Mouse (Mus musculus): ENCODE data around the gene Trip12. TPM values are rescaled to one million over a fixed set of nuclear protein-coding genes. Genes with fewer than 3 reads are reported as not detected.

Trip12 gene
- polyA plus RNA-seq, 1 experiment from 2014 or later, result 46.1 TPM

DNA sequence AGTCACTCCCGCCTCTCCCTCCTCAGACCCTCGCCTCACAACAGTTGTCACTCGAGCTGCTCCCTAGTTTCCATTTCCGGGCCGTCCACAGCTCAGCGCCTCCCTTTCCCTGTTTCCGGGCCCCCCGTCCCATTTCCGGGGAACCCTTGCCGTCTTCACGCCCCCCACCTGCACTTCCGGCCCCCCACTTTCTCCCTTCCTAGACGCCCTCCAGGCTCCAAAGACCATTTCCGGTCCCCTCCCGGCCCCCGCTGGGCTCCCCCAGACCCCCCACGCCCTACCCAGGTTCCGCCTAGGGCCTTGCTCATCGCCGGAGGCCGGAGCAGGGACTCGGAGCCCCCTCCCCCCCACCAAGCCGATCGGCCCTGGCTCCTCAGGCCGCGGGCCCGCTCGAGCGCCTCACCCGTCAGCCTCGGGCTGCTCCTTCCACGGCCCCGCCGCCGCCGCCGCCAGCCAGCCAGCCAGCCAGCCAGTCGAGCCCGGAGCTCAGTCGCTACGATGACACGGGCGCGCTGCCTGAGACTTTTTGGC, 1.6 kb downstream of the Trip12 start:
- no peaks in the 10 kb centered on the region for H3K9me3 ChIP-seq
- H3K4me2 ChIP-seq, result peak overlapping the region; percentile 87
- peak overlapping the region; percentile 90 for H3K9ac ChIP-seq
- H3K27me3 ChIP-seq, result no peaks in the 10 kb centered on the region
- peak; percentile 75 for ATAC-seq (ENCODE audit: low FRiP score, low read depth)
- under 1% methylated on average over 31 of the region's 44 CpGs for WGBS
- peak overlapping the region; percentile 86 for H3K4me3 ChIP-seq
- no peaks in the 10 kb centered on the region for H3K36me3 ChIP-seq
- peak overlapping the region; percentile 97 for H3K27ac ChIP-seq (replicated peaks)
- H3K4me1 ChIP-seq (replicated peaks), result peaks cover 32% of the 10 kb centered on the region

DNA sequence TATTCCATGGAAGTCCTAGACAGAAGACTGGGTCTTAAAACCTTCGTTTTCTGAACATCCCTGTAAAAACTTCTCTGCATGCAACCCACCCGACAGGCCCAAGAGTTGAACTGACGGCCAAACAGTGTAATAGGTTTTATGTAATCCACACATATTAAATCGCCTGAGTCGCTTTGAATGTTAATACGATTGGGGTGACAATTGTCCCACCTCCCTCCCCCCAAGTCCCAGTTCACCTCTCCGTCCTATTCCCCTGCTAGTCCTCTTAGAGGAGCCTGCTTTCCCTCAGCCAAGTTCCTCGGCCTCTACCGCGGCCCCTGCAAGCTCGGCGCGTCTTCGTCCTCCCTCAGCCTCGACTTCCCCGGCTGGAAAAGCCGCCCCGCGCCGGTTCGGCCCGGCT, 2.2 kb downstream of the Trip12 start:
- ATAC-seq (ENCODE audit: low FRiP score, low read depth), result peak; percentile 12; the same call in 1 of the 2 replicates
- 0% methylated on average over 21 of the region's 22 CpGs for WGBS
- peaks cover 32% of the 10 kb centered on the region for H3K4me1 ChIP-seq (replicated peaks)

DNA sequence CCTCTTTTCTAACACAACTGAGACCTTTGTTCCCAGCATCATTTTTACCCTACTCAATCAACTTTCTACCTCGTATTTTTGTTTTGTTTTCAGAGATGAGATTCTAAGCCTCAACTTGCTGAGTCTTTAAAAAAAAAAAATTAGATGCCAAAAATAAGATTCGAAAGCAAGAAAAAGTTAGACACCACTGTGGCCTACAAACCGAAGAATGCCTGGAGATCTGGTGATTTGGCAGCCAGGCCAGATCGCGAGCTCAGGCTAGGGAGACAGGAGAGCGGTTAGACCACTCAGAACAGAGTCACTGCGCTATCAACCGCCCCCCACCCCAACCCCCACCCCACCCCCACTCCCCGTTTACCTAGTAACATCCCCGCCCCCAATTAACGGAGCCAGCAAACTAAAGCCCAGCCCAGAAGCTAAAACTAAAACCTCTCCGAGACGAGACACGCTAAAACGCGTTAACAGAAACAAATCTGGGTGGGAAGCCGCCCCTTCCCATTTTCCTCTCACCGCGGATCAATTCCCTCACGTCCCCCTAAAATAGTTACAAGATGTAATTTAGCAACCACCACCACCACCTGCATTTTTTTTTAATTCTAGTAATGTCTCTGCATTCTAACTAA, 2.7 kb downstream of the Trip12 start:
- peak overlapping the region; percentile 87 for H3K4me2 ChIP-seq
- H3K9me3 ChIP-seq, result no peaks in the 10 kb centered on the region
- H3K4me1 ChIP-seq (replicated peaks), result peaks cover 32% of the 10 kb centered on the region
- H3K27ac ChIP-seq (replicated peaks), result no peak overlapping the region
- peak overlapping the region; percentile 90; the same call in 1 of the 2 replicates for H3K9ac ChIP-seq
- peak overlapping the region; percentile 86 for H3K4me3 ChIP-seq
- no peaks in the 10 kb centered on the region for H3K27me3 ChIP-seq
- 9% methylated on average over 20 of the region's 20 CpGs for WGBS
- no peak for ATAC-seq (ENCODE audit: low FRiP score, low read depth)
- H3K36me3 ChIP-seq, result peaks cover 5% of the 10 kb centered on the region; the same call in 1 of the 2 replicates

More for the DNA sequence above, 2.2 kb downstream of the Trip12 start:
- peaks cover 1% of the 10 kb centered on the region; the same call in 1 of the 2 replicates for H3K36me3 ChIP-seq
- H3K9ac ChIP-seq, result peak overlapping the region; percentile 90
- peak overlapping the region; percentile 87 for H3K4me2 ChIP-seq
- no peaks in the 10 kb centered on the region for H3K27me3 ChIP-seq
- peak overlapping the region; percentile 86 for H3K4me3 ChIP-seq
- peak overlapping the region; percentile 97 for H3K27ac ChIP-seq (replicated peaks)
- H3K9me3 ChIP-seq, result no peaks in the 10 kb centered on the region

DNA sequence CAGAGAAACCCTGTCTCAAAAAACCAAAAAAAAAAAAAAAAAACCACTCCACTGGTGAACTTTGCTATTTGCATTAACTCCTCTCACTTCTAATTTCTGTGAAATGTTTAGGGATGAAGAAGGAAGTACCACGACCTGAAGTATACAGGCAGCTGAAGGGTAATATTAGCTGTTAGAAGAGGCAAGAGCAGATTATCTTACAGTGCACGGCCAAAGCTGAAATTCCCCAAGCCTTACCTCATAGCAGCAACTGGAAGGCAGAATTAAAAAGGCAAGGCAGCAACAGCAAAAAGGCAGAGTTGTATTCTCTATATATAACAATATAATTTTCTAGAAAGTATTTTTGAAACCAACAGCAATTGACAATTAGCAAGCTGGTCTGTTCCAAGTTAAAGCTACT, 15.2 kb downstream of the Trip12 start:
- Histone ChIP-seq H3K9ac (no peak overlapping the region), H3K27me3 (no peaks in the 10 kb centered on the region), H3K4me1 (replicated peaks) (no peaks in the 10 kb centered on the region), H3K36me3 (peaks cover 8% of the 10 kb centered on the region), H3K4me2 (no peak overlapping the region), H3K4me3 (no peak overlapping the region), H3K9me3 (no peaks in the 10 kb centered on the region), H3K27ac (replicated peaks) (no peak overlapping the region)
- no peak for ATAC-seq (ENCODE audit: low FRiP score, low read depth)
- 93% methylated on average over 2 of the region's 2 CpGs for WGBS

DNA sequence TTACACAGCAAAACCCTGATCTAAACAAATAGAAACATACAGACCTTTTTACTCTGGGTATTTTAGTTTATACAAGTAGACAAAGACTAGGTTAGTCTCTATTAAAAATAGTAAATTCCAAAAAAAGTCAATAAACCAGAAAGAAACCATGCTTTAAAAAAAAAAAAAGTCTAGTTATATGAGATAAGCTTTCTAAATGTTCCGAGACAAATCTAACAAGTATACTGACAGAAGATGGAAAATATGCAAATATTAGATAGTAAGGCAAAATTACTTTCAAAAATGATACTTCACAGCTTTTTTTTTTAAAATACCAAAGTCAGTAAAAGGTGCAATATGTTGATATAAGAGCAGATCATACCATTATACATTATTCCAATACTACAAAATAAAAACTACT, 22.7 kb downstream of the Trip12 start:
- Histone ChIP-seq H3K27me3 (no peaks in the 10 kb centered on the region), H3K4me1 (replicated peaks) (no peaks in the 10 kb centered on the region), H3K9me3 (no peaks in the 10 kb centered on the region), H3K36me3 (peaks cover 4% of the 10 kb centered on the region), H3K9ac (no peak overlapping the region), H3K4me2 (no peak overlapping the region), H3K27ac (replicated peaks) (no peak overlapping the region), H3K4me3 (no peak overlapping the region)
- no peak for ATAC-seq (ENCODE audit: low FRiP score, low read depth)
- 95% methylated on average over 1 of the region's 1 CpGs for WGBS

DNA sequence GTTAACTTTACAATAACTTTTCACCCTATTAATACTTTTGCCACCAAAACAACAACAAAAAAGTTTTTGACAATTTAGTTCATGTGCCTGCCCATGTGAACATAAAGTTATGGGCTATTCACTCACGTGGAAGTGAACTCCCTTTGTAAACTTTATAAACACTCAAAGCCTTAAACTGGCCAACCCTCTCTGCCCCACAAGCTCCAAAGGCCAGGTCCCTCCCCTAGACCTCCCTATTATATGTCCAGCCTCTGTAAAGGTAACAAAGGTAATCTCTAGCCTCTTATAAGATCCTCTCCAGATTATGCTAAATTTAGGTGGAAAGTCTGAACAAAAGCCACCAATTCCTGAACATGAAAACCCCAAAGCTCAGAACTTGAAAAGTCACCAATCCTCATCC, 36.5 kb downstream of the Trip12 start:
- no peaks in the 10 kb centered on the region for H3K27me3 ChIP-seq
- H3K36me3 ChIP-seq, result no peaks in the 10 kb centered on the region
- ATAC-seq (ENCODE audit: low FRiP score, low read depth), result no peak
- H3K27ac ChIP-seq (replicated peaks), result no peak overlapping the region
- no peak overlapping the region for H3K4me2 ChIP-seq
- H3K4me1 ChIP-seq (replicated peaks), result no peaks in the 10 kb centered on the region
- 91% methylated on average over 1 of the region's 1 CpGs for WGBS
- H3K9ac ChIP-seq, result no peak overlapping the region
- no peaks in the 10 kb centered on the region for H3K9me3 ChIP-seq
- no peak overlapping the region for H3K4me3 ChIP-seq

DNA sequence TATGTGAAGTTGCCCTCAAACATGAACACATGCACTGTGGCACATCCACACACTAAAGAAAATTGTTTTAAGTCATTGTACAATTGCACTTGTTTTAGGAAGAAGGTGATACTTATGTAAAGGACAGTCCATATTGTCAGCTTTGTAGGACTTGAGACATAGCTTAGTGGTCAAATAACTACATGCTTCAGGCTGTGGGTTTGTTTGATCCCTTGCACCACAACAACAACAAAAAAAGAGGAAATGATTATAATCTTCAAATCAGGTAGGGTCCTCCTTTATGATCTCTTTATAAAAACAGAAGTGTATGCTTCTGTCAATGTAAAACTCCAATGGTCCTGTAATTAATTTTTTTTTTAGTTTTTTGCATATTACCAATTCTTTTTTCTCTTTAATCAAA, 41.1 kb downstream of the Trip12 start:
- Histone ChIP-seq H3K4me1 (replicated peaks) (no peaks in the 10 kb centered on the region), H3K36me3 (no peaks in the 10 kb centered on the region; the same call in 1 of the 2 replicates), H3K9ac (no peak overlapping the region), H3K4me2 (no peak overlapping the region), H3K9me3 (no peaks in the 10 kb centered on the region), H3K27ac (replicated peaks) (no peak overlapping the region), H3K4me3 (no peak overlapping the region), H3K27me3 (no peaks in the 10 kb centered on the region)
- no peak for ATAC-seq (ENCODE audit: low FRiP score, low read depth)

DNA sequence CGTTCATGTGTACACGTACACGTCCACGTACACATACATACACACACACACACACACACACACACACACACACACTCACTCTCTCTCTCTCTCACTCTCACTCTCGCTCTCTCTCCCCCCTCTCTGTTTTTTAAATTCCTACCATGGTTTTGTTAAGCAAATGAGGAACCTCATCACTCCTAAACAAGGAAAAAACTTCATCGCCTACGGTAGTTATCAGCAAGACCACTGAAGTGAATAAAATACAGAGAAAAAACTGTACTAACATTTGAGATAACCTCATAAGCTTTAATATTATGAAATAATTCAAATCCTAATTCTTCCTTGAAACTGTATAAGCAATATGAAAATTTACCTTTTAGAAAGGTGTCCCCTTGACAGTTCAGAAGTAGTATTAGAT, 45.0 kb downstream of the Trip12 start:
- H3K9me3 ChIP-seq, result no peaks in the 10 kb centered on the region
- no peak overlapping the region for H3K4me3 ChIP-seq
- no peak for ATAC-seq (ENCODE audit: low FRiP score, low read depth)
- H3K4me1 ChIP-seq (replicated peaks), result no peaks in the 10 kb centered on the region
- H3K9ac ChIP-seq, result no peak overlapping the region
- WGBS, result 93% methylated on average over 7 of the region's 7 CpGs
- no peak overlapping the region for H3K27ac ChIP-seq (replicated peaks)
- no peaks in the 10 kb centered on the region for H3K27me3 ChIP-seq
- H3K4me2 ChIP-seq, result no peak overlapping the region
- H3K36me3 ChIP-seq, result peaks cover 20% of the 10 kb centered on the region

DNA sequence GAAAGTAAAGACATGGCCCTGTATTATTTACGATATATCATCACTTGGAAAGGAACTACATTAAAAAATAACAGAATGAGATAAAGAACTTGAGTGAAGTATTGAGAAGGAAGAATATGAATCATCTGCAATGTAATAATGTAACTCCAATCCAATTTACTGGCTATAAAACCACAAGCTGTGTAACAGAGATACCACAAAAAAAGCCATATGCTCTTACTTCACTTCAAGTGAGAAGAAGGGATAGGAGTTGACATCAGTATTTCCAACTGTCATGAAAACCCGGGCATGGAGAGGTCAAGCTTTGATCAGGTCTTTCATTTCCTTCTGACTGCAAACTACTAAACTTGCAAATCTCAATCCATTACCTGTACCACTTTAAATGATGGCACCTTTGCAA, 48.9 kb downstream of the Trip12 start:
- H3K27ac ChIP-seq (replicated peaks), result no peak overlapping the region
- no peak overlapping the region for H3K4me2 ChIP-seq
- no peaks in the 10 kb centered on the region for H3K4me1 ChIP-seq (replicated peaks)
- H3K9ac ChIP-seq, result no peak overlapping the region
- H3K36me3 ChIP-seq, result peaks cover 23% of the 10 kb centered on the region
- H3K4me3 ChIP-seq, result no peak overlapping the region
- H3K9me3 ChIP-seq, result no peaks in the 10 kb centered on the region
- no peaks in the 10 kb centered on the region for H3K27me3 ChIP-seq
- 99% methylated on average over 2 of the region's 2 CpGs for WGBS
- ATAC-seq (ENCODE audit: low FRiP score, low read depth), result no peak

DNA sequence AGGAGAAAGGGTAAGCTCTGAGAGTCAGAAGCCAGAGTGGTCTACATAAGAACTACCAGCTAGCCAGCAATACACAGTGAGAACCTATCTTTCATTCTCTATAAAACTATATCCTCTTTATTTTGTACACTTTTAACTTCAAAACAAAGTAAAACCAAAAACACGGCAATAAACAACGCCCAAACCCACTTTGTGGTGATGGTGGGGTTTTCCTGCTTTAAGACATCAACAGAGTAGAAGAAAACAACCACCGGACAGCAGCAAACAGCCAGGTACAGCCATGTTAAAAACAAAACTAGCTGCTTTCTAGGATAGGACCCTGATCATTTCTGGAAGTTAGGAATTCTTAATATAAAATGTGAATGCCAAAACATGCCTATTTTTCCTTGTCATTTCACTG, 59.7 kb downstream of the Trip12 start:
- Histone ChIP-seq H3K36me3 (peaks cover 9% of the 10 kb centered on the region), H3K4me2 (no peak overlapping the region), H3K9me3 (no peaks in the 10 kb centered on the region), H3K4me3 (no peak overlapping the region), H3K9ac (no peak overlapping the region), H3K27me3 (no peaks in the 10 kb centered on the region), H3K27ac (replicated peaks) (no peak overlapping the region), H3K4me1 (replicated peaks) (no peaks in the 10 kb centered on the region)
- 96% methylated on average over 3 of the region's 3 CpGs for WGBS
- no peak for ATAC-seq (ENCODE audit: low FRiP score, low read depth)

DNA sequence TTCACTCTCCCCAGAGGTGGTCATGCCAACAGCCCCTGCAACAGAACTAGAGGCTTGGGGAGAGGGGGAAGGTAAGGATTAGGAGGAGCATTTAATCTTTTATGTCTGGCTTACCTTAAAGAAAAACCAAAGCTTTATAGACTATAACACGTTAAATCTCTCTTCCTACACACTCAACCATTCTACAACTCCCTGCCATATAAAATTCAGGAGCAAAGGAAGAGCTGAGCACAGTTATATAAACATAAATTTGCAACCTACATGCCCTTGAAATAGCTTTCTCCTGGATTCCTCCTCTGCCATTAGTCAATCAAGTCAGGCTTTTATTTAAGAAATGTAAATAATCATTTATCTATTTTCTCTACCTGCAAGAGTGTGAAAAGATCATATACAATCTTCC, 62.9 kb downstream of the Trip12 start:
- no peak overlapping the region for H3K4me2 ChIP-seq
- 94% methylated on average over 1 of the region's 1 CpGs for WGBS
- H3K36me3 ChIP-seq, result peaks cover 6% of the 10 kb centered on the region; the same call in 1 of the 2 replicates
- no peaks in the 10 kb centered on the region for H3K9me3 ChIP-seq
- H3K27ac ChIP-seq (replicated peaks), result no peak overlapping the region
- no peaks in the 10 kb centered on the region for H3K4me1 ChIP-seq (replicated peaks)
- ATAC-seq (ENCODE audit: low FRiP score, low read depth), result no peak
- no peaks in the 10 kb centered on the region for H3K27me3 ChIP-seq
- no peak overlapping the region for H3K9ac ChIP-seq
- H3K4me3 ChIP-seq, result no peak overlapping the region

DNA sequence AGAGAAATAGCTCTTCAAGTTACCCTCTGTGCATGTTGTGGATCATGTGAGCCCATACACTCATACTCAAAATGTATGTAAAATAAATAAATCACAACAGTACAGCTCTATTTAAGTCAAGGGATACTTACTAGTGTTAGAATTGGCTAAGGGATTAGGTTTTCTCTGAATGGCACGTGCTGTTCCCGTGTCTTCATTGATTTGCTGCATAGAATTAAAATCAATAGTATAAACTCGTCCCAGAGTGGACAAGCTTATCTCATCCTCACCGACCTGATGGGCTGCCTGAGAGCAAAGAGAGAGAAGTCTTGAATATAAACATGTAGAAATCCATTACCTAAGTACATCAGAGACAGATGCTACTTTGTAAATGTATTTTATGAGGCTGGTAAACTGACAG, 81.5 kb downstream of the Trip12 start:
- no peaks in the 10 kb centered on the region for H3K27me3 ChIP-seq
- no peak for ATAC-seq (ENCODE audit: low FRiP score, low read depth)
- WGBS, result 86% methylated on average over 4 of the region's 4 CpGs
- no peak overlapping the region for H3K4me2 ChIP-seq
- H3K4me3 ChIP-seq, result no peak overlapping the region
- H3K4me1 ChIP-seq (replicated peaks), result no peaks in the 10 kb centered on the region
- peaks cover 57% of the 10 kb centered on the region for H3K36me3 ChIP-seq
- no peak overlapping the region for H3K9ac ChIP-seq
- H3K9me3 ChIP-seq, result no peaks in the 10 kb centered on the region
- H3K27ac ChIP-seq (replicated peaks), result no peak overlapping the region

DNA sequence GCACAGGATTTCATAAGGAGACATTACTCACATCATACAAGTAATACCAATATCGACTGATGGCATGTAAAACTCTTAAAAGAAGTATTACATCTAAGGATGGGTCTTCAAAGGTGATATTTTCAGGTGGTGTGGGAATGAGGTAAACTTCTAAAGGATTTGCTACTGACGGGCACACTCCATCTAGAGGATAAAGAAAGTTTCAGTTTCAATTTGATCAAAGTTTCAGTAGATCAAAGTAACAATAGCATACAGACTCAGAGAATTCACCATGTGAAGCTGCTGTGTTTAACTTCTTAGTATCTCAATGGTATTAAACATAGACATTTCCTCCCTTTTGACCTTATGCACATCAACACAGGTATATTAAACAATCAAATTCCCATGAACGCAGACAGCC, 98.2 kb downstream of the Trip12 start:
- H3K36me3 ChIP-seq, result peaks cover 53% of the 10 kb centered on the region
- ATAC-seq (ENCODE audit: low FRiP score, low read depth), result no peak
- H3K4me3 ChIP-seq, result no peak overlapping the region
- H3K4me2 ChIP-seq, result no peak overlapping the region
- no peaks in the 10 kb centered on the region for H3K9me3 ChIP-seq
- no peak overlapping the region for H3K9ac ChIP-seq
- H3K4me1 ChIP-seq (replicated peaks), result no peaks in the 10 kb centered on the region
- no peaks in the 10 kb centered on the region for H3K27me3 ChIP-seq
- H3K27ac ChIP-seq (replicated peaks), result no peak overlapping the region
- WGBS, result 91% methylated on average over 3 of the region's 3 CpGs

All from hindbrain, embryonic 15.5 days (tissue).